Mouse (Mus musculus) cerebellum, adult 11-12 months (tissue): ENCODE data around the gene Ccdc181.

Experiments used
- DNase-seq: peaks from one replicate; pipeline ENCODE4 v3.0.0; 2022

Ccdc181 gene

DNA sequence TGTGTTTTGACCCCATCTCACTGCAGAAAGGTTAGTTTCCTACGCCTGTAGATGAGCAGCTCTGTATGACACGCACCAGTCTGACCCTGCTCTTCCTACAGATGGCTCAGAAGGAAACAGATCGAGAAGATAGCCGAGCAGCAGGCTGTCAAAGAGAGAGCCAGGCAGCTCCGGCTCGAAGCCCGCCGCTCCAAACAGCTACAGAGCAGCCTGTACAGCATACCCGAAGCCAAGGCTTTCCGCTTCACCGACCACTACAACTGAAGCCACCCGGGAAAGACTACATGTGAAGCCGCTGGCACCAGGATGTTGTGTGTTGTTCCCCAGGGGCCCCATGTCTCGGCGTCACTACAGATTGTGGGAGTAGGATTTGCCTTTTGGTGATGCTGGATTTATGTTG is 12.0 kb downstream of the Ccdc181 start:
- DNase-seq, result peak; percentile 76

DNA sequence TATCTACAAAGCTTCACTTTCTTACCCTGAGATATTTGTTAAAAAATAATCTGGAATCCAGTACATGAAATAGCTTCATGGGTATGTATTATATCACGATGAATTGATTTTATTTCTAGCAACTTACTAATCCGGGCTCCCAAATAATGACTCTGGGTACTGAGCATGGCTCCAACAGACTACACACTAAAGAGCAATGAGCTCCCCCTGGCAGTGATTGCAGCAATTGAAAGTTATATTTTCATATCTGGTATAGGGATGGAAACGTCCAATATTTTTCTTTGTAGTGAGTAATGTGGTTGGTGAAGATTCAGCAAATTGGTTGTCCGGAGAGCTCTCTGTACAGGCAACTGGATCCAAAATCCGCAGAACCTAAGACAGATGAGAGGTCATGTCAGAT is 16.7 kb downstream of the Ccdc181 start:
- no peak for DNase-seq

DNA sequence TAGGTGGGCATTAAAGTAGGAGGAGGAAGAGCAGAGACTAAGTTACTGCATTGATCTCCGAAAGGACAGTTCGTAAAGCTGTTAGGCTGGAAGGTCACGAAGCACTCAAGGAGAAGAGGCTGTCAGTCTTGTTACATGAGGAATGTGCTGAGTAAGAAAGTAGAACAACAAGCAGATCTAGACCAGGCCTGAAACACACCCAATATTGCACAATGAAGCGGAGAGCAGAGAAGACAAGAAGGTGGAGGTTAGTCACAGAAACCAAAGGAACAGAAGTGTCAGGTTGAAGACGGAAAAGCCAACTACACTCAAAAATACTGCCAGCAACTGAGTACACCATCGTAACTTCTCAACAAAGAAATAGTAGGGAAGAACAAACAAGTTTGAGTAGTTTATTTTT is 18.7 kb downstream of the Ccdc181 start:
- no peak for DNase-seq

DNA sequence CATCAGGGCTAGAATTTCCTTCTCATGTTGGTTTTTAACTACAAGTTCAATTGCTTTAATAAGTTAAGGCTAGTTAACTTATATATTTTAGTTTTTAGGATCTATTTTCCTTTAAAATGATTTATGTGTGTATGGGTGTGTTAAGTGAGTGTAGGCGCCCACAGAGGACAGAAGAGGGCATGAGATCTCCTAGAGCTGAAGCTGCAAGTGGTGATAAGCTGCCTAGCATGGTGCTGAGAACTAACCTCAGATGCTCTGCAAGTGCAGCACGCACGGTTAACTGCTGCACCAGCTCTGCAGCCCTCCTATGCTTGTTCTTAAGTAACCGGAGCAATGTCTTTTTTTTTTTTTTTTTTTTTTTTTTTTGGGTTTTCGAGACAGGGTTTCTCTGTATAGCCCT is 21.1 kb downstream of the Ccdc181 start:
- no peak for DNase-seq

DNA sequence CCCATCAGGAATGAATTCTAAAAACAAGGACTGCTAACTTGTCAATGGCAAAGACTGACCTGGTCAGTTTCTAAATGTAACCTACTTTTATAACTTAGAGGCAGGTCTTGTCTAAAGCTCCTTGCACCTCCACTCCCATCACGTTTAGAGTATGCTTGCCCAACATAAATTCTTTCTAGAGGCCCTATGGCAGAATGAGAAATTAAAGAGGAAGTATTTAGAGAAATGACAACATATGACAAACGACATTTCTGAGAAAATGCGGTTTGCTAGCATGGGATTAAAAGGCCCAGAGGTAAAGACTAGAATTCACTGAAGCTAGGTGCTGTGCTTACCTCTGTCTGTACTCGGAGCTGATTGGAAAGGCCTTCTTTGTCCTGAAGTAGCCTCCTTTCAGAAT is 26.6 kb downstream of the Ccdc181 start:
- DNase-seq, result no peak

DNA sequence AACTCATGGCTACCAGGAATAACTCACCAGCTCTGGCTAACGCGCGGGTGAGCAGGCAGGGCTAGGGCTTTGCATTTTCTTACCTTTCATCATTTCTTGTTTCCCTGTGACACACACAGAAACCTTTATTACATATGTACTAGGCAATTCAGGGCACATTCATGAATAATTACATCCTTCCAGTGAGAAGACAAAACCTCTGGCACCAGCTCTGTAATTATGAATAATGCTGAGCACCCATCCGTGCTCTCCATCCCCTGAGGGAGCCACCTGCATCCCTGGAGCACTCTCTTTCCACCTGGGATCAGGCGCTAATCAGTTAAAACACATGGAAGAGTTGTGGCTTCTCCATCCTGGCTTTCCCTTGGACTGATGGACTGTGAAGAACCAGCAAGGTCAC is 28.4 kb downstream of the Ccdc181 start, which contains the start of gene Nme7:
TSS of gene Nme7 (plus strand) at position 301 of the 400 bp plus-strand sequence.
- no peak for DNase-seq

DNA sequence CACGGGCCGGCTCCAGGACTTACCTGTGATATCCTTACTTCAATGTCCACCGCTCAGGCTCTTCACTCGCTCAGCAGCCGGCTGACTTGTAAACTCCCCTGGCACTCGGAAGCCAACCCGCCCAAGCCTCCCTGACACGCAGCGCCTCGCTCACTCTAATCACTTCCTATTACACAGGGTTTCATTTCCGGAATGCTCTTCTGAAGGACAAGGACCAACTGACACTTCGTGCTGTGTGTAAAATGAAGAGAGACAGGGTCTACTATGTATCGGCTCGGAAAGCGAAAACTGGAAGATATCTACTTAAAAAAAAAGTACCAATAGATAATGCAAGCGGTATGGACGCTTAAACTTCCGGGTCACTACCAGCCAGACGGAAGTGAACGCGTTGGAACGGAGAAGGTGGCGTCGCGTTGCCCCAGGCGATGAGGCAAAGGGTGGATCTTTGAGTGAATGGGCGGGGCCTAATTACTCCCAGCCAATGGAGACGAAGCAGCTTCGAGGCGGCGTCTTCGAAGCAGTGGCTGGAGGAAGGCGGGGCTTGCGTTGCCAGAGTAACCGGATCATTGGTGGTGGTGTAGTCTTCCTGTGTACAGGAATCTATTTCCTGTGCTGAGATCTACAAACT is 31.9 kb downstream of the Ccdc181 start, which contains the start of gene Blzf1:
TSS of gene Blzf1 (minus strand) at position 366 of the 628 bp plus-strand sequence.
- DNase-seq, result peak; percentile 96

DNA sequence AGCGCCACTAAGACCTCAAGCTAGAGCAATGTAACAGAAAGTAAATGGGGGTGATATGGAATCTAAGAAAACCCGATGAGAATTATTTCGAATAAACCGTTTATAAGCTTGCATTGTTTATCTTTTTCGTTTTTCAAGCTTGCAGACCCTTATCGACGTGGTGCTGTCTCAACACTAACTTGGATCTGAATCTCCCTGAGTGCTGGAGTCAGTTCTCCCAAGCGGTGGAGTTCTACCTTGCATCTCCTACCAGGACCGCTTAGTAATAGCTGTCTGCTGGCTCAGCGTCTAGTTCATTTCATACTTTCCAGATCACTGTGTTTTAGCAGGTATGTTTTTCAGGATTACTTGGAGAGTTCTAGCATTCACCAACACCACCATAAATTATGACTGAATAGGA is 32.5 kb downstream of the Ccdc181 start:
- no peak for DNase-seq

DNA sequence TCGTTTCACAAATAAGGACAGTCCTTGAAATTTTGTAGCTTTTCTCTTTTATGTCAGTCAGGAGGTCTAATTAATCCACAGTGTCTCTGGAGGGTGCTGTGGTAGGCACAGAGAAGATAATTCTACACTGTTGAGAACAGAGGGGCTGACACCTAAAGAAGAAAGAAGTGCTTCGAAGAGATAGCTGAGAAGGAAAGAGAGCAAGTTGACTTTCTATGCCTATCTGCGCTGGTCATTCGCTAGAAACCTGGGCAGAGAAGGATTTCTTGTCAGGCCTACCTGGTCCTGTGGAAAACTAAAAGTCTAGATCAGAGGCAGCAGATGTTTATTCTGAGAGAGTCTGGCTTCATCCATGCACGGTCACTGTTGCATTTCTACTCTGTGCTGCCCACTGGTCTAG is 38.7 kb downstream of the Ccdc181 start:
- no peak for DNase-seq

DNA sequence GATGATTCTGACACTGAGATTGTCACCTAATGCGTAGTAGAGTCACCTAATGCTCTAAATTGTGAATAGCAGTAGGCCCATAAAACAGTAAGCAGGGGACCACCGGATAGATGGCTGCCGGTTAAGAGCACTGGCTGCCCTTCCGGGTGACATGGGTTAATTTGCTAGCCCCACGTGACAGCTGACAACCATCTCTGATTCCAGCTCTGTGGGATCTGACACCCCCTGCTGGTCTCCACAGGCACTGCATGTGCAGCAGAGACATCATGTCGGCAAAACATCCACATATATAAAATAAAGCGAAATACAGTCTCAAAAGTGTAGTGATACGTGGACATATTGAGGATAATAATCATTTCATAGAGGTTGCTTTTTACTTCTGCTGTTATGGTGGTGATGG is 39.9 kb downstream of the Ccdc181 start:
- peak; percentile 25 for DNase-seq

DNA sequence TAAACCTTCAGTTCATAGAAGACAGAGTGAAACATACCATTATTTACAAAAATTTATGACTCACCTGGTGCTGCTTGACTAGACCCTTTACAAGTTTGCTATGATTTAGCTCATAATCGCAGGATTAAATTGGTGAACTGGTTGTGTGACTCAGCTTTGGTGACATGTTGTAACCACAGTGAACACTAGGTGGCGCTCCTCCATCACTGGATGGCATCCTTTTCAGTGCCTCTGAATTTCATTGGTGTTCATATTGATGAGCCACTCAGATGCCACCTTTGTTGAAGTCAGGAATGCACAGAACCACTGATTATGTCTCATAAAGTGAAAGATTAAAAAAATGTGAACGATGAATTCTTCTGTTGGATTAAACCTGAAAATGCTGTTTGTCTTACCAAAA is 41.3 kb downstream of the Ccdc181 start:
- DNase-seq, result peak; percentile 35

DNA sequence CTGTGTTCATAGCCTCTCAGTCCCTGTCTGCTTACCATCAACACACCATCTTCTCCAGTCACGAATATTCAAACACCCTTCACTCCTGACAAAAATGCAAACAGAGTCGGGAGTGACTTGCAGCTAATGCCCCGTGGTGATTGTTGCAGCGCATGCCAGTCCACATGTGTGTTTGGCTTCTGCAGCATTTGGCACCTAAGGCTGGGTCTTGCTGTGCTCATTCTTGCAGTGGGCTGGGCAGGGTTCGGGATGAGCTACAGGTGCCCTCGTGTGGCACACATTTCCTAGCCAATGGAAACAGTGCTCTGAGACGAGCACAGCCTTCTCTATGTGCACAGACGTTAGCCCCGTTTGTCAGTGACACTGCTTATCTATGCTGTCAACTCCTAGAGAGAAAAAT is 41.9 kb downstream of the Ccdc181 start:
- no peak for DNase-seq

DNA sequence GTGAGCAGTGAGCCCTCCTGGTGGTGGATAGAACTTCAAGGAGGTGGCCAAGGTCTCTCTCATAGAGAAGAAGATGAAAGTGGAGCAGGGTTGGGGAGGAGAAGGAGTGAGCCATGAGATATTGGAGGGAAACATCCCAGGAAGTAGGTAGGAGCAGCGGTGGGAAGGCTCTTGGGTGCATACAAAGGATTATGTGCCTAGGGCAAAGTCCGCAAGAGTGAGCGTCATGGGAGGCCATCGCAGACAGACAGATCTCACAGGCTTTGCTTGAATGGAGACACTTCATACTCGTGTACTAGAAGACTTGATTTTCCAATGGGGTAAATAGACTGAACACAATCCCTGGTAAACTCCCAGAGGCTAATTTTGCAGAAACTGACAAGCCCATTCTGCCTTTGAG is 43.1 kb downstream of the Ccdc181 start:
- DNase-seq, result no peak

DNA sequence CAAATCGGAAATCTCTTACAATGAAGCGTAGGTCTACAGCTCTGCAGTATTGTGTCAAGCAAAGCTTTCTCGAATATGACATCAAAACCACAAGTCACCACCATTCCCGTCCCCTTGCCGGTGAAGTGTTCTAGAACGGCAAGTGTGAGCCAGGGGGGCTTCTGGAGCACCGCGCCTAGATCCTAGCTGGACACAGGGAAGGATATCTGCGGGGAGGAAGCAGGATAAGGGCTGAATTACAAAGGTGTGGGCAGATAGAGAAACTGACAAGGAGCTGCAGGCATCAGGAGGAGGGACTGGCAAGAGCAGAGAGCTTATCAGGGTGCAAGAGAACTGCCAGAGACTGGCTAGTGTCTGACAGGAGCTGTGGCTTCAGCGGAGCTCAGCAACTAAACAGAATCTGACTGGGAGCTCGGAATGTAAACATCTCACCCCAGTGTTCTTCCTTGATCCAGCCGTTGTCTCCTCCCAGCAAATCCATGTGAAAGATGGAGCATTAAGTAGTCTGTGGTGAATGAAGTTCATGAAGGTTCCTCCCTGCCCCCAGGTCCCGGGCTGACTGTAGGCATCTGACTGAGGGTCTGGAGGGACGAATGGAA is 44.3 kb downstream of the Ccdc181 start:
- DNase-seq, result no peak

DNA sequence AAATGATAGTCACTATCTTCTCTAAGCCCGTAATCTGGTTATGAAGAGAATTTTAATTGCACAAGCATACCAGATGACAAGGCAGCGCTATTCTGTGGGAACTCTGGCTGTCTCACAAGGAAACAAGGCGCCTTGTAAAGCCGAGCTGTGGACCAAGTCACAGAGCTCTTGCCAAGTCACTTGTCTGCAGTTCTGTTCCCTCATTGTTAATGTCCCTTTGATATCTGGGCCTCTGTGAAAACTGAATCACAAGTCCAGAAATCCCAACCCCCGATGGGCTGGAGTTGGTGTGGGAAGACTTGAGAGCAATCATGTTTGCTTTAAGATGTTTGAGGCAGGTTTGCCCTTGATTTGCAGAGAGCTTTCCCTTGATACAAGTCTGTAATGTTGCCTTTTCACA is 45.3 kb downstream of the Ccdc181 start:
- DNase-seq, result no peak

DNA sequence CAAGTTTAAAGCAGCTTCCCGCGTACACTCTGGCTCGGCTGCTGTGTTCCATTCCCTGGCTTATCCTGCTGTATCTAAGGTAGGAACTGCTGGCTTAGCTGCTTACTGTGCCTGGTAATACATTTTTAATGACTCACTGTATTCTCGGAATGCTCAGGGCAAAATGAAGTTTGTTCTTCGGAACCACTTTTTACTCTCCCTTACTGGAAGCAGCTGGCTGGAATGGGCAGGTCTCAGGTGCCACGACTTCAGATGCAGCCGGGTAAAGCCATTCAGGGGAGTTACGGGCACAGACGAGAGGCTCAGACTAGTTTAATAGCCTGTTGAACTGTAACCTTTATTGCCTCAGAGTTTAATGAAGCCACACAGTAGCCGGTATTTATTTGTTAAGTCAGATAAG is 46.0 kb downstream of the Ccdc181 start:
- no peak for DNase-seq

DNA sequence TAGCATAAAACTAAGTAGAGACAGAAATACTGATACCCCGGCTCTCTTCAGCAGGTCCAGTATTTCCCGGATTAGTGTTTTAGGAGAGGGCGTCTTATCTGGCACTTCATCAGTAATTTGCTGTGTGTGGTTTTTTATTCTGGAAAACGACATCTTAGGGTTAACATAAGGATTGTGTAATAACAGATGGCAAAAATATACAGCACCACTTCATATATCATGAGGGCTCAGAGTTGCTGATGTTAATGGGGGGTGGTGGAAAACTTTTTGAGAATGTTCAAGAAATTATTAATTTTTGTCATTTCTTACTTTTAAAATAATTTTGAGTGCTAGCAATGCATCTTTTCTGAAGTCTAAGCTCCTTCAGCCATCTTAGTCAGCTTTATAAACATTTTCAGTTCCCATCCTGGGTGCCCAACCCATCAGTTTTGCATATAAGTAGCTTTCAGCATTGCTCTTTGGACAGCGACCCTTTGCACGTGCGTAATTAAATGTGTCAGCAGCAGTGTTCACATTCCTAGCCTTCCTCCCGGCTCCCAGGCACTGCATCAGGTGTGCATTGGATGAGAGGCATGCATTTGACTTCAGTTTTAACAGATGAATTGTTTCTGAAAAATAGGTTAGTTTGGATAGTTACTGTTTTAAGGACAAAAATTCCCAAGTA is 47.7 kb downstream of the Ccdc181 start:
- no peak for DNase-seq

DNA sequence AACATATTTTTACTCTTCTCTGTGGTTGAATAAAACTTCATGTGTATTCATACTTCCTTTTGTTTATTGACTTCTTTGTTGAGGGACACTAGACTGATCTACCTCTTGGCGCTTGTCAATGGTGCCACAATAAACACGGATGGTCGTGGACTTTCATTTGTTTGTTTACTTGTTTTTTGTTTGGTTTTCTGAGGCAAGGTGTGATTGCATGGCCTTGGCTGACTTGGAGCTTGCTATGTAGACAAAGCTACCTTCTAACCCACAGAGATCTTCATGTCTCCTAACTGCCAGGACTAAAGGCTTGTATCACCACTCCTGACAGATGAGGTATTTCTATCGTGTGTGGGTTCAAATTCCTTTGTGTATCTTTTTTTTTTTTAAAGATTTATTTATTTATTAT is 48.8 kb downstream of the Ccdc181 start:
- DNase-seq, result no peak

DNA sequence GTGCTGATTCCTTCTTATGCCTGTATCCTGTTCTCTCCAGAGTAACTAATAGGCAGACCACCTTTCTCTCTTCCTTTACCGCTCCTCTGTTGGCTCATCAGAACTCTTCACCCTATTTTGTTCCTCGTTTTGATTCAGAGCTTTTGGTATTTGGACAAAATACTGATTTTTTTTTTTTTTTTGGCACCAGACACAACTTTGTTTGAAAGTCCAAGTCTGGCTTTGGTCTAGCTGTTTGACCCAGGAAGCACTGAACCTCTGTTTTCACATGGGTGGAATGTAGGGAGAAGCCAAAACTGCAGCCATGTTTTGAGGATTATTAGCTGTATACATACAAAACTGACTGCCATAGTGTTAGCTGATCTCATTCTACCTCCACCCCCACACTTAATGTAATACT is 49.5 kb downstream of the Ccdc181 start:
- DNase-seq, result no peak

DNA sequence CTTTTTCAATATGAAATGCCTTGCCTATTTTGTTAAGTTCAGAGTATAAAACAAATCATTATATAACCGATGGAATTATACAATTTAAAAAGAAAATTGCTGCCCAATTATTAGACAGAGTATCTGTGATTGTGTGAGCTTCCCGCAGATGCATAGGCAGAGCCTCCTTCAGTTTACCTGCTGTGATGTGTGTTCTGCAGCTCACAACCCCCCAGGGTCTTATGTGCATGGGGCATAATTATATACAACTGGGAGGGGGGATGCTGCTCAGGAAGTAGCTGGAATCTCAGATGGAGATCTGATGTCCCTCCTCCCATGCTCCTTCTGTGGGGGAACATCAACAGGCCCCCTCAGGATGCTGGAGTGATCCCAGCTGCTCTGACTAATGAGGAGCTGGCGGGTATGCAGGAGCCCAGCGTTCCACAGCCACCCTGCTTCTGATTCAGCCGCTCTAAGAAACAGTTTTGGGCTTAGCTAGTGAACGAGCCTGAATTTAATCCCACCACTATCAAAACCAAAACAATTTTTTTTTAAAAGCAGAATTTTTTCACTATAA is 51.3 kb downstream of the Ccdc181 start:
- DNase-seq, result no peak

DNA sequence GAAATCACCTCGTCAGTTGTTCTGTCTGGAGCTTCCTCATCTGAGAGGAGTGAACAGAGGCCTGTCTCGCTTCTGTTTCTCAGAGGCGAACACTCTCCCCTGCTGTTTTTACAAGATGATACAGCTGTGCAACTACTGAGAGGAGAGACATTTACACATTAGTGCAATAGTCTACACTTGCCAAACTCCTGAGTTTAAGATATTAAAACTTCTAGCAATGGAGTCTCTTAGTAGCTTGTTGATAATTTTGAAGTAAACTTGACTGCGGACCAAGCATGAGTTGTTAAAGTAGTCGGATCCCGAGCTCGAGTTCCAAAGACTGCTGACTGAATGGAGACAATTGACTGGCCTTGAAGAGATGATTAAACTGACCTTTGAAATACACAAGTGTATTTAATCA is 52.4 kb downstream of the Ccdc181 start:
- no peak for DNase-seq

DNA sequence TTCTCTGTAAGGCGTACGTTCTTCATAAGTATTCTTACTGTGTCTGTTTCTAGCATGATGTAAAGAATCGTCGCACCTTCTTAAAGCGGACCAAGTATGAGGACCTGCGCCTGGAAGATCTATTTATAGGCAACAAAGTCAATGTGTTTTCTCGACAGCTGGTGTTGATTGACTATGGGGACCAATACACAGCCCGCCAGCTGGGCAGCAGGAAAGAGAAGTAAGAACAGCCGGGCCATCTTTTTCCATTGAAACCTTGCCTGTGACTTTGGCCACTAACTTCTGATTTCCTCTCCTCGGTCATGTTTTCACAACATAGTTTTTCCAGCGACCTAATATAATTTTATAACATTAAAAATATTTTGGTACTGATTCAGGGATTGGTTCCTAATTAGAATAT is 57.2 kb downstream of the Ccdc181 start:
- no peak for DNase-seq

DNA sequence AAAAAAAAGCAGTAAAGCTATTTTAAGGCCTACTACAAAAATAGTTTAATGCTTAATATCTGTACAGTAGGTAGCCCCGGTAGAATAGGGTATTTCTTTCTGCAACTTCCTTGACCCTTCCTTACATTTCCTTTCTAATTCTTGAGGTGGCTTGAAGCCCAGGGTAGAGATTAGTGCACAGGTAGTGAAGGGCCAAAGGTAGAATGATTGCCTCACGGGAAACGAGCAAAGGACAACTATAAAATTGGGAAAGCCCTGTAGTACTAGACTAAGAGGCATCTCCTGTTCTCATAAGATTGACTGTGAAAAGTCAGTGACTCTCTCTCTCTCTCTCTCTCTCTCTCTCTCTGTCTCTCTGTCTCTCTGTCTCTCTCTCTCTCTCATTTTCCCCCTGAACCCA is 60.0 kb downstream of the Ccdc181 start:
- no peak for DNase-seq

DNA sequence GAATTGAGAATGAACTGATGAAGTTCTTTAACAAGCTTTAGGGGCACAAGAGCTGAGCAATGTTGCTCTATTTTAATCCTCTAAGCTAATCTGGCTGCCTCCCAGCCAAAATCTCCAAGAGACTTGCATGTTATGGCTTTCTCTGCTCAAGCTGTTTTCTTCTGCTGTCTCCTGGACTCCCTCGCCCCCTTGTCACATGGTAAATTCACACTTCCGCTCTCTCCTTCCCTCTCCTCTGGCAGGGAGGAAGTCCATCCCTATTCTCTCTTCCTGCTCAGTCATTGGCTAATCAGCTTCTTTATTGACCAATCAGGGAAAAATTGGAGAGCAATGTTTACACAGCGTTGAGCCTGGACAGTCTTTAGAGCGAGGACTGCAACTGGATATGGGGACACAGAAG is 60.5 kb downstream of the Ccdc181 start:
- DNase-seq, result no peak
